In genomic region chr6:124448186-124448852, GRCm38 (mm10) we compare ENCODE assay signal across 13 mouse cellular contexts. TPM values are rescaled to one million over a fixed set of nuclear protein-coding genes. Genes with fewer than 3 reads are reported as not detected.
DNase-seq lines count a peak whose midpoint lies in the region; ATAC-seq and TF ChIP-seq lines count a peak whose summit lies in the region.
"Had no signal": no experiment of that assay in that cellular context is flagged by ENCODE, and none has a peak within 500 bp of the region (broad histone marks: within the 10 kb centered on the region; RNA-seq: fewer than 3 reads in every experiment).

No protein-coding gene starts in this region.

- peak overlapping the region; percentile 48 for H3K27ac ChIP-seq in liver, adult 2 months (replicated peaks; ENCODE audit: insufficient read depth, low read depth, low read length)
- no peak overlapping the region for H3K27ac ChIP-seq in liver, embryonic 12.5 days
- H3K27ac ChIP-seq: forebrain, embryonic 15.5 days; heart, embryonic 10.5 days had no signal

- no peaks in the 10 kb centered on the region for H3K9me3 ChIP-seq in liver, embryonic 12.5 days (replicated peaks)
- H3K9me3 ChIP-seq: forebrain, embryonic 15.5 days; heart, embryonic 10.5 days had no signal

- no peak for TF ChIP-seq POLR2A in liver, adult 2 months (IDR thresholded peaks at IDR 0.05; ENCODE audit: extremely low read depth, insufficient read depth, low read length)

- H3K79me2 ChIP-seq in liver, adult 2 months (ENCODE audit: control insufficient read depth, insufficient read depth, low read length): no peaks in the 10 kb centered on the region

- H3K36me3 ChIP-seq in liver, adult 2 months (ENCODE audit: control insufficient read depth, insufficient read depth, low read length): no peaks in the 10 kb centered on the region
- no peaks in the 10 kb centered on the region for H3K36me3 ChIP-seq in liver, embryonic 12.5 days
- H3K36me3 ChIP-seq: heart, embryonic 10.5 days had no signal

- H3K4me2 ChIP-seq in liver, embryonic 12.5 days: no peak overlapping the region
- H3K4me2 ChIP-seq: forebrain, embryonic 15.5 days had no signal

- no peak for ATAC-seq in liver, embryonic 12.5 days
- ATAC-seq in megakaryocyte progenitor cell, adult 5-6 weeks (replicated peaks; ENCODE audit: poor library complexity): peak; percentile 64
- ATAC-seq: forebrain, embryonic 15.5 days had no signal

- H3K9ac ChIP-seq in liver, adult 2 months (ENCODE audit: low read depth, low read length): peak overlapping the region; percentile 8; the same call in 1 of the 2 replicates
- no peak overlapping the region for H3K9ac ChIP-seq in liver, embryonic 12.5 days
- H3K9ac ChIP-seq: forebrain, embryonic 15.5 days had no signal

- peaks cover 9% of the 10 kb centered on the region; the same call in 1 of the 2 replicates for H3K4me1 ChIP-seq in liver, adult 2 months (ENCODE audit: control insufficient read depth, insufficient read depth, low read length)
- H3K4me1 ChIP-seq in liver, embryonic 12.5 days: peaks cover 39% of the 10 kb centered on the region
- H3K4me1 ChIP-seq: forebrain, embryonic 15.5 days; heart, embryonic 10.5 days had no signal

- WGBS in liver, adult 2 months: 49% methylated on average over 10 of the region's 10 CpGs
- WGBS in liver, embryonic 12.5 days (ENCODE audit: insufficient replicate concordance): 63% methylated on average over 10 of the region's 10 CpGs

- peak; percentile 16 for DNase-seq in embryo, embryonic 10.5 days (ENCODE audit: low spot score)
- DNase-seq in embryo, embryonic 10 days (ENCODE audit: low spot score): no peak
- DNase-seq in liver, adult 2 months (ENCODE audit: extremely low read depth, low read depth, low spot score): peak; percentile 84
- DNase-seq in NIH3T3 (ENCODE audit: low read depth): peak; percentile 32
- no peak for DNase-seq in adrenal gland, adult 8-10 months
- DNase-seq in testis, postnatal 14 days (ENCODE audit: low spot score): no peak
- DNase-seq: embryo, embryonic 11 days; lung, adult 2 months; thymus, adult 2 months had no signal

- no peak overlapping the region for H3K4me3 ChIP-seq in liver, adult 2 months (ENCODE audit: insufficient read depth, low read depth, low read length)
- H3K4me3 ChIP-seq in liver, embryonic 12.5 days: no peak overlapping the region
- H3K4me3 ChIP-seq: forebrain, embryonic 15.5 days; heart, embryonic 10.5 days had no signal

- no peaks in the 10 kb centered on the region for H3K27me3 ChIP-seq in liver, adult 2 months (ENCODE audit: control insufficient read depth, insufficient read depth, low read length)
- no peaks in the 10 kb centered on the region for H3K27me3 ChIP-seq in liver, embryonic 12.5 days (replicated peaks)
- H3K27me3 ChIP-seq: forebrain, embryonic 15.5 days had no signal

- TF ChIP-seq CTCF in liver, adult 2 months (IDR thresholded peaks at IDR 0.05; ENCODE audit: low read depth, low read length): peak; percentile 30; the same call in 1 of the 2 replicates

RNA-seq across cellular contexts. Expression of gene Clstn3, which starts 16.3 kb away (rescaled TPM):
- total RNA-seq in liver, adult 2 months (2014; rRNA removed): 1.6 and 2.7 TPM in 2 replicates
- 4.1 and 4.4 TPM in 2 replicates for polyA plus RNA-seq in liver, adult 2 months (2012; rRNA removed)
- 4.1 and 5.0 TPM in 2 replicates for polyA plus RNA-seq in liver, embryonic 12.5 days (2016; fragmentation: Nextera tagmentation; extraction: Ambion mirVana)
- total RNA-seq in megakaryocyte progenitor cell, adult 5-6 weeks (2015): 5.1 and 8.7 TPM in 2 replicates
- total RNA-seq in megakaryocyte progenitor cell, adult 5-6 weeks (2017): 6.8 and 10.4 TPM in 2 replicates
- total RNA-seq in adrenal gland, adult 8-10 months (2022): 10 to 100 TPM; 55.0 to 89.1 (median 73.7) TPM

RNA-seq across cellular contexts. Expression of gene Pex5, which starts 33.5 kb away (rescaled TPM):
- total RNA-seq in liver, adult 2 months (2014; rRNA removed): 73.7 and 88.4 TPM in 2 replicates
- polyA plus RNA-seq in liver, adult 2 months (2012; rRNA removed): 79.3 and 86.3 TPM in 2 replicates
- 26.3 and 26.5 TPM in 2 replicates for polyA plus RNA-seq in liver, embryonic 12.5 days (2016; fragmentation: Nextera tagmentation; extraction: Ambion mirVana)
- total RNA-seq in megakaryocyte progenitor cell, adult 5-6 weeks (2015): 15.5 and 20.7 TPM in 2 replicates
- total RNA-seq in megakaryocyte progenitor cell, adult 5-6 weeks (2017): 18.9 and 20.6 TPM in 2 replicates
- total RNA-seq in adrenal gland, adult 8-10 months (2022): 10 to 100 TPM; 62.0 to 95.7 (median 82.8) TPM

RNA-seq across cellular contexts. Expression of gene C1rl, which starts 44.6 kb away (rescaled TPM):
- 53.6 and 59.5 TPM in 2 replicates for total RNA-seq in liver, adult 2 months (2014; rRNA removed)
- 67.3 and 73.0 TPM in 2 replicates for polyA plus RNA-seq in liver, adult 2 months (2012; rRNA removed)
- polyA plus RNA-seq in liver, embryonic 12.5 days (2016; fragmentation: Nextera tagmentation; extraction: Ambion mirVana): 4.4 and 4.5 TPM in 2 replicates
- total RNA-seq in megakaryocyte progenitor cell, adult 5-6 weeks (2015): 3.3 and 3.5 TPM in 2 replicates
- 5.6 and 6.8 TPM in 2 replicates for total RNA-seq in megakaryocyte progenitor cell, adult 5-6 weeks (2017)
- 10 to 100 TPM; 28.1 to 44.4 (median 34.4) TPM for total RNA-seq in adrenal gland, adult 8-10 months (2022)

Comparison
In these comparisons a context has a peak if more than half of its experiments do, and no peak if none do; other contexts are left out.
1. DNase-seq: peak in embryo, embryonic 10.5 days (single experiment), liver, adult 2 months (single experiment) and NIH3T3 (single experiment); none in embryo, embryonic 10 days (single experiment), adrenal gland, adult 8-10 months (single experiment) and testis, postnatal 14 days (single experiment).
2. RNA of gene Clstn3, which starts 16.3 kb away (total RNA-seq): 55.0 to 89.1 TPM in adrenal gland, adult 8-10 months; 5.1 to 10.4 TPM in megakaryocyte progenitor cell, adult 5-6 weeks and 1.6 to 2.7 TPM in liver, adult 2 months; every median in the first group is over 4 times any median in the second.